Mouse (Mus musculus): ENCODE results near the gene Lrig1. TPM values are rescaled to one million over a fixed set of nuclear protein-coding genes. Genes with fewer than 3 reads are reported as not detected.

The Lrig1 gene
- polyA plus RNA-seq (2017; shearing (Covaris generic)): 70.1 TPM

GRCm38 (mm10) chr6:94700067-94700491 is at the start of gene Lrig1:
Gene Lrig1 (minus strand): TSS chr6:94700158.

Other genes with a start within 250 kb of the Lrig1 start
- 3.9 TPM for gene Slc25a26, start 199.8 kb downstream of the Lrig1 start, polyA plus RNA-seq (2017; shearing (Covaris generic))

Measured in effector memory CD4-positive, alpha-beta T cell, adult 5 months (primary cell).